Mouse (Mus musculus): Measurements from ENCODE around the gene Ubb.

GRCm38 (mm10) chr11:62537590-62537989 lies 13.4 kb upstream of the Ubb start:
- TF ChIP-seq CEBPB (IDR thresholded peaks at IDR 0.05; ENCODE audit: insufficient read depth, poor library complexity, severe bottlenecking) (no peak), TCF12 (IDR thresholded peaks at IDR 0.05; ENCODE audit: insufficient read depth, poor library complexity, severe bottlenecking) (no peak), POLR2A (IDR thresholded peaks at IDR 0.05; ENCODE audit: insufficient read length, low read depth) (no peak), MYOG (IDR thresholded peaks at IDR 0.05; ENCODE audit: control insufficient read depth in 1 of 3, insufficient read depth in 1 of 3, insufficient read length in 2 of 3, low read depth in 2 of 3) (no peak), USF1 (IDR thresholded peaks at IDR 0.05; ENCODE audit: low read depth) (no peak), MYOD1 (IDR thresholded peaks at IDR 0.05; ENCODE audit: control insufficient read depth in 1 of 3, insufficient read length in 2 of 3, low read depth in 2 of 3) (no peak), MAX (IDR thresholded peaks at IDR 0.05; ENCODE audit: low read depth) (no peak)
